Comparison of ENCODE assay signal across 8 mouse cellular contexts in the genomic region with DNA sequence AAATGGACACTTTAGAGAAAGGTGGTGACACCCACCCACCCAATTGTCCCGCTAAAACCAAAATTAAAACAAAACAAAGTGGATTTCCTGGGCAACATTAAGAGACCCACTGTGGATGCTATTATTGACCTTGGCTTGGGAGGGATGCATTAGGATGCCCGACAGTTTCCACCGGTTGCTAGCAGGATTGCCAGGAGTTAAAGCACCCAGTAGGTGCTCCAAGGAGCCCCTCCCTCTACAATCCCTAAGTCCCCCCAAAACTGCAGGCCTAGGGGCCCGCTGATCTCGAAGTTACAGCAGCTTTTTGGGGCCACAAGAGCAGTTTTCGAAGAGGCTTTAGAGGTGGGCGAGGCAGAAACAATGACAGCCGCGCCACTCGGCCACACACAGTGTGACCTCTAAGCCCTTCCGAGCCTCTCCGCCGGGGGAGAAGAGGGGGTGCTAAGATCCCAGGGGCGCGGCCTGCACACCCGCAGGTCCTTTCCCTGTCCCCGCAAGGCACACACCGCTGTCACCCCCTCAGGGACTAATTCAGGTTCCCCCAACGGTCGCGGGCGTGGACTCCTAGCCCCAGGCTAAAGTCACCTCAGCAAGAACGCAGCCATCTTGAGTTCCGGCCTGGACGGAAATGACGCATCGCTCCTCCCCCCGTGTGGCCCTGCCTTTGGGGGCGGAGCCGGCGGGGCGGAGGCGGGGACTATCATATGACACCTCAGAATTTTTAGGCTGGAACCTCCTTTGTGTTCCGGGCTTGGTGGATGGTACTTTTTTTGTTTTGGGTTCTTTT. TPM values are rescaled to one million over a fixed set of nuclear protein-coding genes. Genes with fewer than 3 reads are reported as not detected.
DNase-seq lines count a peak whose midpoint lies in the region; ATAC-seq and TF ChIP-seq lines count a peak whose summit lies in the region.

A gene (minus strand): TSS at position 630 of the 787 bp plus-strand sequence.
A gene (plus strand): TSS at position 738 of the 787 bp plus-strand sequence.

- peak; percentile 99 for ATAC-seq in G1E (ENCODE audit: extremely low read depth, insufficient number of reproducible peaks, low FRiP score, poor library complexity, severe bottlenecking)
- peak; percentile 98 for ATAC-seq in forebrain, embryonic 16.5 days
- ATAC-seq in lung, embryonic 14.5 days (ENCODE audit: insufficient read depth): peak; percentile 97

- peaks cover 29% of the 10 kb centered on the region for H3K36me3 ChIP-seq in G1E (replicated peaks)
- no peaks in the 10 kb centered on the region for H3K36me3 ChIP-seq in forebrain, embryonic 16.5 days (ENCODE audit: control insufficient read depth, insufficient read depth)
- 0 out of 2 replicates have a peak, but pooled peaks cover 3% of the 10 kb centered on the region for H3K36me3 ChIP-seq in lung, embryonic 14.5 days (ENCODE audit: insufficient read depth)
- no peaks in the 10 kb centered on the region for H3K36me3 ChIP-seq in thymus, adult 2 months (ENCODE audit: control insufficient read depth, insufficient read depth, low read length)

- DNase-seq in G1E (ENCODE audit: low spot score): peak; percentile 90
- peak; percentile 96 to 97 for DNase-seq in cerebellum, adult 18-20 months
- DNase-seq in heart, postnatal 36 days: peak; percentile 96 to 97
- DNase-seq in layer of hippocampus, adult 2 months (ENCODE audit: low spot score in 2 of 2): peak; percentile 94 to 97
- peak; percentile 98 for DNase-seq in lung, embryonic 14.5 days
- DNase-seq in thymus, adult 2 months: peak; percentile 97

- intact Hi-C loops in heart, postnatal 36 days (cut with DNase I): loop anchor here (2.0 kb wide), 1 partner anchor 31 kb away; no protein-coding TSS in a partner anchor

- H3K27me3 ChIP-seq in G1E (ENCODE audit: insufficient read depth, low read length): peaks cover 3% of the 10 kb centered on the region
- H3K27me3 ChIP-seq in forebrain, embryonic 16.5 days (replicated peaks; ENCODE audit: control insufficient read depth, insufficient read depth, low read length): peaks cover 3% of the 10 kb centered on the region
- no peaks in the 10 kb centered on the region for H3K27me3 ChIP-seq in lung, embryonic 14.5 days (ENCODE audit: insufficient read depth, low read length)
- H3K27me3 ChIP-seq in thymus, adult 2 months (ENCODE audit: control insufficient read depth, insufficient read depth, low read length): no peaks in the 10 kb centered on the region; the same call in 1 of the 2 replicates

- peak within 1 kb of the TSS; percentile 90 for H3K9ac ChIP-seq in forebrain, embryonic 16.5 days (replicated peaks; ENCODE audit: low read depth, low read length)
- peak within 1 kb of the TSS; percentile 88 for H3K9ac ChIP-seq in lung, embryonic 14.5 days

- H3K4me2 ChIP-seq in forebrain, embryonic 16.5 days (ENCODE audit: low read length): peak within 1 kb of the TSS; percentile 89
- peak within 1 kb of the TSS; percentile 85 for H3K4me2 ChIP-seq in lung, embryonic 14.5 days

- TF ChIP-seq POLR2A in olfactory bulb, adult 2 months (IDR thresholded peaks at IDR 0.05; ENCODE audit: insufficient read depth, low read depth, low read length): peak; percentile 87
- TF ChIP-seq POLR2A in thymus, adult 2 months (IDR thresholded peaks at IDR 0.05; ENCODE audit: control insufficient read depth, extremely low read depth, insufficient read depth, low read length, poor library complexity): peak; percentile 81

- H3K4me3 ChIP-seq in G1E (ENCODE audit: low read depth, low read length): peak within 1 kb of the TSS; percentile 93
- H3K4me3 ChIP-seq in forebrain, embryonic 16.5 days (replicated peaks; ENCODE audit: low read length): peak within 1 kb of the TSS; percentile 78
- H3K4me3 ChIP-seq in layer of hippocampus, adult 2 months: peak within 1 kb of the TSS; percentile 100
- H3K4me3 ChIP-seq in lung, embryonic 14.5 days (ENCODE audit: low read depth, low read length): peak within 1 kb of the TSS; percentile 79
- H3K4me3 ChIP-seq in olfactory bulb, adult 2 months (ENCODE audit: insufficient read depth, low read depth, low read length): peak within 1 kb of the TSS; percentile 98
- H3K4me3 ChIP-seq in thymus, adult 2 months (ENCODE audit: control insufficient read depth, insufficient read depth, low read length): peak within 1 kb of the TSS; percentile 98

- H3K9me3 ChIP-seq in G1E (replicated peaks): no peaks in the 10 kb centered on the region
- no peaks in the 10 kb centered on the region for H3K9me3 ChIP-seq in forebrain, embryonic 16.5 days (ENCODE audit: control insufficient read depth, low read length)
- H3K9me3 ChIP-seq in lung, embryonic 14.5 days (ENCODE audit: low read depth, low read length): no peaks in the 10 kb centered on the region

- no peak for TF ChIP-seq CTCF in G1E (IDR thresholded peaks at IDR 0.05; ENCODE audit: low read depth, low read length)
- no peak for TF ChIP-seq CTCF in layer of hippocampus, adult 2 months (conservative IDR thresholded peaks at IDR 0.05)
- no peak for TF ChIP-seq CTCF in lung, embryonic 14.5 days (IDR thresholded peaks at IDR 0.05; ENCODE audit: low read depth)
- no peak for TF ChIP-seq CTCF in olfactory bulb, adult 2 months (IDR thresholded peaks at IDR 0.05; ENCODE audit: insufficient read depth, low read depth, low read length)
- no peak for TF ChIP-seq CTCF in thymus, adult 2 months (IDR thresholded peaks at IDR 0.05; ENCODE audit: borderline replicate concordance, control insufficient read depth, extremely low read depth, insufficient read depth, low read length, poor library complexity)

- H3K27ac ChIP-seq in forebrain, embryonic 16.5 days (ENCODE audit: low read length): peak within 1 kb of the TSS; percentile 81
- H3K27ac ChIP-seq in layer of hippocampus, adult 2 months: peak within 1 kb of the TSS; percentile 99
- peak within 1 kb of the TSS; percentile 78 for H3K27ac ChIP-seq in lung, embryonic 14.5 days (ENCODE audit: low read depth)
- peak within 1 kb of the TSS; percentile 96 for H3K27ac ChIP-seq in olfactory bulb, adult 2 months (ENCODE audit: insufficient read depth, low read depth, low read length)
- H3K27ac ChIP-seq in thymus, adult 2 months (ENCODE audit: control insufficient read depth, insufficient read depth, low read length): peak within 1 kb of the TSS; percentile 38; the same call in 1 of the 2 replicates

- under 1% methylated on average over 34 of the region's 34 CpGs for WGBS in forebrain, embryonic 16.5 days
- WGBS in lung, embryonic 14.5 days: under 1% methylated on average over 34 of the region's 34 CpGs
- WGBS in olfactory bulb, adult 2 months: under 1% methylated on average over 34 of the region's 34 CpGs
- 1% methylated on average over 34 of the region's 34 CpGs for WGBS in thymus, adult 2 months

- H3K4me1 ChIP-seq in G1E (ENCODE audit: insufficient read depth, low read depth, low read length): peaks cover 27% of the 10 kb centered on the region
- H3K4me1 ChIP-seq in forebrain, embryonic 16.5 days (replicated peaks; ENCODE audit: control insufficient read depth, insufficient read depth, low read length): peaks cover 13% of the 10 kb centered on the region
- no peaks in the 10 kb centered on the region for H3K4me1 ChIP-seq in lung, embryonic 14.5 days (ENCODE audit: insufficient read depth)
- peaks cover 8% of the 10 kb centered on the region for H3K4me1 ChIP-seq in olfactory bulb, adult 2 months (ENCODE audit: control insufficient read depth, insufficient read depth, low read length)
- peaks cover 9% of the 10 kb centered on the region for H3K4me1 ChIP-seq in thymus, adult 2 months (replicated peaks; ENCODE audit: control insufficient read depth, insufficient read depth, low read length)

RNA-seq across cellular contexts. Expression of the first gene that starts in this region (rescaled TPM):
- 225 and 249 TPM in 2 replicates for total RNA-seq in G1E (2014; fragmentation: Nextera tagmentation)
- total RNA-seq in G1E (2017): 40.5 and 45.0 TPM in 2 replicates
- 67.1 and 158 TPM in 2 replicates for polyA plus RNA-seq in G1E (2012)
- 206 and 226 TPM in 2 replicates for polyA plus RNA-seq in forebrain, embryonic 16.5 days (2015; fragmentation: Nextera tagmentation; extraction: Ambion mirVana)
- total RNA-seq in heart, postnatal 36 days (2021): 1,000 to 10,000 TPM; 1,165 to 1,188 TPM
- 100 to 1,000 TPM; 185 to 201 TPM for total RNA-seq in layer of hippocampus, adult 2 months (2021)
- 281 and 304 TPM in 2 replicates for polyA plus RNA-seq in lung, embryonic 14.5 days (2014; fragmentation: Nextera tagmentation; extraction: Ambion mirVana)
- polyA plus RNA-seq in olfactory bulb, adult 2 months (2012; ENCODE audit: insufficient read depth, insufficient read length, low replicate concordance, missing spikeins): not detected in 2 replicates
- polyA plus RNA-seq in thymus, adult 2 months (2012; rRNA removed): 191 and 231 TPM in 2 replicates

RNA-seq across cellular contexts. Expression of the second gene that starts in this region (rescaled TPM):
- total RNA-seq in G1E (2014; fragmentation: Nextera tagmentation): not detected in 2 replicates
- total RNA-seq in G1E (2017): not detected in 2 replicates
- 0.29 TPM in 1 of 2 replicates, not detected in the other for polyA plus RNA-seq in G1E (2012)
- not detected in 2 replicates for polyA plus RNA-seq in forebrain, embryonic 16.5 days (2015; fragmentation: Nextera tagmentation; extraction: Ambion mirVana)
- total RNA-seq in heart, postnatal 36 days (2021): under 1 TPM in 1 of 2 experiments, not detected in 1; 0.44 TPM
- total RNA-seq in layer of hippocampus, adult 2 months (2021): not detected
- 0.24 and 0.49 TPM in 2 replicates for polyA plus RNA-seq in lung, embryonic 14.5 days (2014; fragmentation: Nextera tagmentation; extraction: Ambion mirVana)
- not detected in 2 replicates for polyA plus RNA-seq in olfactory bulb, adult 2 months (2012; ENCODE audit: insufficient read depth, insufficient read length, low replicate concordance, missing spikeins)
- polyA plus RNA-seq in thymus, adult 2 months (2012; rRNA removed): 1.1 and 7.4 TPM in 2 replicates

Comparison
In these comparisons a context has a peak if more than half of its experiments do, and no peak if none do; other contexts are left out.
1. Peak in every context shown above with its lines: DNase-seq, ATAC-seq, H3K4me3 ChIP-seq and H3K27ac ChIP-seq.
2. RNA of the first gene that starts in this region (total RNA-seq): 1,165 to 1,188 TPM in heart, postnatal 36 days; 40.5 to 249 TPM in G1E and 185 to 201 TPM in layer of hippocampus, adult 2 months; every median in the first group is over 4 times any median in the second.
3. H3K27ac ChIP-seq: peak in every context shown above with its lines; median percentile 99 in layer of hippocampus, adult 2 months; 96 in olfactory bulb, adult 2 months; 81 in forebrain, embryonic 16.5 days; 78 in lung, embryonic 14.5 days; 38 in thymus, adult 2 months.